Mouse (Mus musculus): ENCODE measurements around the gene Tbca.
A peak's percentile ranks its signal among the peaks of the same experiment; 100 is the strongest.

Gene Tbca

GRCm38 (mm10) chr13:94881201-94881600 is 92.5 kb downstream of the Tbca start:
- DNase-seq (ENCODE audit: low spot score), result no peak

- DNase-seq (ENCODE audit: low spot score), result no peak
Observed at GRCm38 (mm10) chr13:94882221-94882620, 93.5 kb downstream of the Tbca start.

- no peak for DNase-seq (ENCODE audit: low spot score)
Observed at GRCm38 (mm10) chr13:94882711-94883145, 94.0 kb downstream of the Tbca start.

DNA sequence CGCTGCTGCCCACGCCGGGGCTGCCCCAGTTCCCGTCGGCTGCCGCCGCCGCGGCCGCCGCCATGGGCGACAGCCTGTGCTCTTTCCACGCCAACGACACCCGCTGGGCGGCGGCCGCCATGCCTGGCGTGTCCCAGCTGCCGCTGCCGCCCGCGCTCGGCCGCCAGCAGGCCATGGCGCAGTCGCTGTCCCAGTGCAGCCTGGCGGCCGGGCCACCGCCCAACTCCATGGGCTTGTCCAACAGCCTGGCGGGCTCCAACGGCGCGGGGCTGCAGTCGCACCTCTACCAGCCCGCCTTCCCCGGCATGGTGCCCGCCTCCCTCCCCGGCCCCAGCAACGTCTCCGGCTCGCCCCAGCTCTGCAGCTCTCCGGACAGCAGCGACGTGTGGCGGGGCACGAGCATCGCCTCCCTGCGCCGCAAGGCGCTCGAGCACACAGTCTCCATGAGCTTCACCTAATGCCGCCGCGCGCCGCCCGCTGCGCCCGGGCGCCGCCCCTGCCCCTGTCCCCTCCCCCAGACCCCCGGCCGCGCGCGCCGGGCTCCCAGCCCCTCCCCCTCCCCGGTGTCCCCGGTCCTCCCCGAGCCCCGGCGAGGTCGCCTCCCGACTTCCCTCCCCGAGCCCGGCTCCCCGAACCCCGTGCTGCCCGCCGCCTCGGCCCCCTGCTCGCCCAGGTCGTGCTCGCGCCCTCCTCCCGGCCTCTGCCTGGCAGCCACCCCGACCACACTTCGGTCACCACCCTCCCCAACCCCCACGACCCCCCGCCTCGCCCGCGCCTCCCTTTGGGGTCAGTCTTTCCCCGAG is 94.7 kb downstream of the Tbca start:
- DNase-seq (ENCODE audit: low spot score), result peak; percentile 35

- DNase-seq (ENCODE audit: low spot score), result no peak
Observed at GRCm38 (mm10) chr13:94883966-94884960, 95.6 kb downstream of the Tbca start.

GRCm38 (mm10) chr13:94885291-94886235 is 96.9 kb downstream of the Tbca start:
- peak; percentile 45 for DNase-seq (ENCODE audit: low spot score)

Measured in ovary, postnatal 36 days (tissue).